Mouse (Mus musculus): ENCODE results near the gene Rtkn2.

The Rtkn2 gene

DNA sequence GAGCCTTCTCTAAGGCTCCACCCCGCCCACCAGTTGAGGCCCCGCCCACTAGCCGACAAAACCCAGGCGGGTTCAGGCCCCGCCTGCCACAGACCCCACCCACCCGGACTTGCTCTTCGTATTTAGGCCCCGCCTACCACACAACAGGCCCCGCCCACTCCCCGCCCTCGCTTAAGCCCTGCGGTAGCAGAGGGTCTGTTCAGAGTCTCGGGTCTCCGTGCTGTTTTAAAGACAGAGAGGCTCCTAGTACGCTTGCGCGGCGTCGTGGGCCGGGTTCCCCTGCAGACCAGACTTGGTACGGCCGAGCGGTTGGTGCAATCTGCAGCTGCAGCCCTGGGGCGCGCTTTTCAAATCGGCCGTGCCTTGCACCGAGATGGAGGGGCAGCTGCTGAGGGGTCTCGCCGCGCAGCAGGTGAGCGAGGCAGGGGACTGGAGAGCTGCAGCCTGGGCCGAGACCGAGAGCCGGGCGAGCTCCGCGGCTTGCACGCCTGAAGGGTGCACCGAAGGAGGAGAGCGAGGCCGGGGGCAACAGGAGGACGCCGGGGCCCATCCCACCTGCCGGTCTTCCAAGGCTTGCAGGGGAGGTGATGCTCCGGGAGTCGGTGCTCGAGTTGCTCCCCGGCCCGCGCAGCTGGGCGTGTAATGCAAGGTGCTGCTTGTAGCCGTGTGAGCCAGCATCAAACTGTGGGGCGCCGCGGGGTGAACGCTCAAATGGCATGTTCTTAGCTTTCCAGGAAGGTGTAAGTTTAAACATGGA, at the start of gene Rtkn2:
TSS of gene Rtkn2 (plus strand) at position 170 of the 757 bp plus-strand sequence.
- peak; percentile 67 for DNase-seq

DNA sequence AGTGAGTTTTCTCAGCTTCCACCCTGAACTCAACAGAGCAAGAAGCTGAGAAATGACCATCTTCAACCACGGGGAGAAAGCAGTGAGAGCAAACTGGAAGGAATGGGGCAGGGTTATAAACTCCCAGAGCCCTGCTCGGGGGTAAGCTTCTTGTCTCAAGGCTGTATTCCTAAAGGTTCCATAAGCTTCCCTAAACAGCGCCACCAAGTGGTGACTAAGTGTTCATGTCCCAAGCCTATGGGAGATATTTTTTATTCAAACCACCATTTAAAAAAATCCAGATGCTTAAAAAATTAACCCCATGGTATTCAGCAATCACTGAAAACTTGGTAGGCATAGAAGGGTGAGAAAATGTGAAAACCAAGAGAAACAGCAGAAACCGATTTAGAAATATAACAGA, 48.0 kb upstream of the Rtkn2 start:
- DNase-seq, result no peak

DNA sequence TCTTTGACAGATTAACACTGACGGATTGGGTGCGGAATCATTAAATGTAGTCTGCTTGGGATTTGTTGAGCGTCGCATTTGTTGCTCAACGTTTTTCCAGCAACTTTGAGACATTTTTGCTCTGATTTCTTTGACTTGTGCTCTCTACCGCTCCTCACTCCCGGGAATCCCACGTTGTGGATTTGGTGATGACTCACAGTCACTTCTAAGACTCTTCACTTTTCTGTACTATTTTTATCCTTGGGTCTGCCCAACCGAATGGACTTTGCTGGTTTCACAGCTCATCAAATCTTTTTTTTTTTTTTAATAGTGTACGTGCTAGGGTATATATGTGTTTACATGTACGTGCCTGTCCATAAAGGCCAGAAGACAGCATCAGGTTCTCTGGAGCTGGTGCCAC, 46.6 kb upstream of the Rtkn2 start:
- DNase-seq, result no peak

DNA sequence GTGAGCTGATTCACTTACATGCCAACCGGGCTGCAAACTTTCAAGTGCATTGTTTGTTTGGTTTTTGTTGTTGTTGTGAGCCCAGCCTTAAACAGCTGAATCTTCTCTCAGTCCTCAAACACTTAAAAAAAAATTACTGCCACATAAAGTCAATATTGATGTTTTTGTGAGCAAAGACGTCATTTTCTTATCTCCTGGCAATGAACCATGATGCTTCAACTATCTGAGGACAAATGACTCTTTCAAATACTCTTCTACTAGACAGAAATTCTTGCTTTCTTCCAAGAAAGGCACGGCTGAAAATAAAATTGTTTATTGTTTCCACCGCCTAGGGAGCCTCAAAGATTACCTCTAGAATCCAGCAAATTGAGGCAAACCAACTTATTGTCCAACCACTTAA, 42.4 kb upstream of the Rtkn2 start:
- no peak for DNase-seq

DNA sequence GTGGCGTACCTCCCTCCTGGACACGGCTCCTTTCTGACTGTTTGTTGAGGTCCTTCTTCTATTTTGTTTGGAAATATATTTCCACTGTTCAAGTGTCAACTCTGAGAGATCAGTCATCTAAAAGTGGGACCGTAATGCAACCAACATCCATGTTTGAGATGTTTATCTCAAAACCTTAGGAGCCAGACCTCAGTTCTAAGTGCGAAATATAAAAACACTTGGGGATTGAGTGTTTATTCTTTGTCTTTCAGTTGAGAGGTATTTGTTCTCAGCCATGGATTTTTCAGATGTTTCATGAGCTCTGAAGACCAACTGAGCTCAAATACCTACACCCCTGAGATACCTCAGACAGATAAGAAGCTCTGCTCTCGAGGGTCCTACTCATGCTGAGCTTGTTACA, 41.6 kb upstream of the Rtkn2 start:
- no peak for DNase-seq

DNA sequence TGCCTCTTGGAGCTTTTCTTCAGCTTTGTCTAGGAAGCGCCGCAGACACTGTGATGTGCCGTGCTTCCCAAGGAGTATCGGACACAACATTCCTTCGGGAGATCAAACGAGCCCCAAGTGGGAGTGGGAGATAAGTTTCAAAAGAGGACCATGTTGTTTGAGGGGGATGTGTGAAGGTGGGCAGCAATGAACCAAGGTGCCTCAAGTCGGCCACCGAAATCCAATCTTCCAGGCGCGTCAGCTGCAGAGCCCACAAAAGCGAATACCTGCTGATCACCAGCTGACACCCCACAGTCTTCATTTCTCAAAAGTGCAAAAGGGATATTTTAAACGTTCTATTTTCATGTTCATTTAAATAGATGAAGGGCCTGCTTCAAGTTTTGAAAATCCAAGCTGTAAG, 39.8 kb upstream of the Rtkn2 start:
- DNase-seq, result no peak

DNA sequence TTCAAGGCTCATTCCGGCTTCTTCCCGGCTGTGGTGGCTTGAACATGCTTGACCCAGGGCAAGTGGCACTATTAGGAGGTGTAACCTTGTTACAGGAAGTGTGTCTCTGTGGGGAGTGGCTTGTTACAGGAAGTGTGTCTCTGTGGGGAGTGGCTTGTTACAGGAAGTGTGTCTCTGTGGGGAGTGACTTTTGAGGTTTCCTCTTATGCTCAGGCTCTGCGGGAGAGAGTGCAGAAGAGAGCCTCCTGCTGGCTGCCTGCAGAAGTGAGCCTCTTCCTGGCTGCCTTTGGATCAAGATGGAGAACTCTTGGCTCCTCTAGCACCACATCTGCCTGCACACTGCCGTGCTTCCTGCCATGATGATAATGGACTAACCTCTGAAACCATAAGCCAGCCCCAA, 35.9 kb upstream of the Rtkn2 start:
- no peak for DNase-seq

DNA sequence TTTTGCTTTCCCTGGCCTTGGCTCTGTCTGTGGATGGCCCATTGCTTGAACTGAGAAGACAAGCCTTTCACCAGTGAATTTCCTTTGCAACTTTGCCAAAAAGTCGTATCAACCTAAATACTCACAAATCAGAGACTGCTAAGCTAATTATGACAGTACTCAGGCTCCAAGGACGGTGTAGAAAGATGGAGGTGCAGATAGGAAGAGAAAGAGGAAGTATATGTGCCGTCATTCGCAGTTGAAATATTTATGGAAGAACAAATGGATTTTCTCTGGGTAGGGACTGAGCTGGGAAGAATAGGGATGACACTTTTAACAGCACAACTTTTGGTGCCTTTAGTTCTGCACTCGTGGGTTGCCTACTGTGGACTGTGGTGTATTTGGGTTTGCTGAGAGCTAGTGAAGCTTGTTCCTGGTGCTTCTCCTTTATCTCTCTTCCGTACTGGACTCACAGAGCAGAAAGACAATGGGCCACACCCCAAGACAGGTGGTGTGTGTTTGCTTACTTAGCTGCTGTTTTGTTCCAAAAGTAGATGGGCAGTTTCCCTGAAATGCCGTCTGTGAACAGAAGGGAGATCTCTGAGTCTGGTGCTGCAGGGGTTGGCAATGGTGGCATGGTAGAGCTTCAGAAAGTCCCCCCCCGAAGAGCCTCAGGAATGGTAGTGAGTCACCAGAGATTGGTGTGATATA, 29.2 kb upstream of the Rtkn2 start:
- DNase-seq, result no peak

DNA sequence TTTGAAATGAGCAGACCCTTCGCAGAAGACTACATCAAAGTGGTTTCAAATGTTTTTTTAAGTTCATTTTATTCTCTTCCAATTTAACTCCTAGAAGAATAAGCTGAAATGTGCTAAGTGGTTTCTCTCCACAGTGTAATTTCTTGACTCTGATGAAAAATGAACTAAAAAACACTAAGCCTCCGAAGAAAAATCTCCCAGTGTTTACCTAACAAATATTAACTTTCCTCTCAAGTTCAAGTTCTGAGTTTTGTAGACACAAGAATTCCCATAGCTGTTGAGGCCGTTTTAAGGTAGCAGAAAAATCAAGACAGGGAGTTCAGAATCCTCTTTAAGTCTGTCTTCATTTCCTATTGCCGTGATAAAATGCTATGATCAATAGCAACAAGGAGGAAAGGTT, 27.7 kb upstream of the Rtkn2 start:
- DNase-seq, result no peak

DNA sequence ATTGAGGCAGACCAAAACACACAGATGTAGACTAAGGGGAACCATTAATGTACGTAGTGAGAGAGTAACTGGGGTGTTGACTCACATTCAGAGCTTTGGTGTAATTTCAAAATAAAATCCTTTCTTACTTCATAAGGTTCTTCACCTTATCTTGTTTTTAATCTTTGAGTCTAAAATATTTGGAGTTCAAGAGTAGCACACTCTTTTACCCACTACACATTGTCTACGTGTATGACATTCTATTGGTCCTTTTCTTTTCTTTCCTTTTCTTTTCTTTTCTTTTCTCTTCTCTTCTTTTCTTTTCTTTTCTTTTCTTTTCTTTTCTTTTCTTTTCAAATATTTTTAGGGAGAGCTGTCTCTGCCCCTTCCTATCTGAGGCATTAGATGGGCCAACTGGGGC, 23.4 kb upstream of the Rtkn2 start:
- DNase-seq, result no peak

DNA sequence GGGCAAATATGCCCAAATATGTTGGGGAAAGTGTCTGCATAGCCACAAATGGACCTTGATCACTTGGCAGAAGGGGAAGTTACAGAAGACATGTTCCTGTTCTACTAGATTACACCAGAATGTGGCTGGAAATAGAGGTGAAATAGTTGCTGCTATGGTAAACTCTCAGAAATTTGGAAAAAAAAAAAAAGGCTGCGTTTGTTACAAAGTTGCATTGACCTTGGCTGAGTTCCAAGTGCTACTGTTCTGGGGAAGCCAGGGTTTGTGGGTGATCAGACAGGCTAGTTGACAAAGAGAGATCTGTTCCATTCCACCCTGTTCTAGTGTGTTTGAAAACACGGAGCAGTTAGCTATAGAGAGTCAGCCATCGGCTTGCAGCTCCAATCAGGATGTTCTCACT, 19.4 kb upstream of the Rtkn2 start:
- no peak for DNase-seq

DNA sequence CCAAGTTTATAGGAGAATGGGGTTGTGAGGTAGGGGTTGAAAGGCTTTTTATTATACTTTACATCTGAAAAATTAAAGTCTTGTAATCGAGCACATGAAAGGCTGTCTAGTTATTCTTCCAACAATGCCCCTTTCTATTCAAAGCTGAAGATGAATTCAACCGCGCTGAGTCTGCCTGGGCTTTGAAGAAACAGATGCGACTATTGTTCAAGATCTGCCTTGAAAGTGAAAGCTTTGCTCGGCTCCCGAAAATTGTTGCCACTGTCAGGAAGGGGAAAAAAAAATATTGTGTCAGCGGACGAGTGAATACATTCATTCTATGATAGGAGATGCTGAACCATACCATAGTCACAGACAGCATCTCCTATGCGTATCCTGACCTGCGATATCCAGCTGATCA, 16.9 kb upstream of the Rtkn2 start:
- no peak for DNase-seq

DNA sequence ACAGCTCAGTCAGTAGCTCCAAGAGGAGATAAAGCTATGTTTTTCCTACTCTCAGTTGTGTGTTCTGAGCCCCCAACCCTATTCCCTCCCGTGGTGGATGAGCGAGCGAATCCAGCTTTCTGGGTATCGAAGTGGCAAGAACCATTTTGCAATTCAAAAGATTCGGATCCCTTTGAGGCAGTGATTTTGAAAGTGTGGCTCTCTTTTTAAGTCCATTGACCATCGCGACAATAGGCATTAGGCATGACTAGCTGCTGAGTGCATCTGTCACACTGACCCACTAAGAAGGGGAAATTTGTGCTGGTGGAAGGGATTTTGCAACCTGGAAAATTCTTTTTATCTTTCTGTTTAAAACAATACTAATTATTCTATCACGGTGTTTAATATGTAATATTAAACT, 15.3 kb upstream of the Rtkn2 start:
- no peak for DNase-seq

DNA sequence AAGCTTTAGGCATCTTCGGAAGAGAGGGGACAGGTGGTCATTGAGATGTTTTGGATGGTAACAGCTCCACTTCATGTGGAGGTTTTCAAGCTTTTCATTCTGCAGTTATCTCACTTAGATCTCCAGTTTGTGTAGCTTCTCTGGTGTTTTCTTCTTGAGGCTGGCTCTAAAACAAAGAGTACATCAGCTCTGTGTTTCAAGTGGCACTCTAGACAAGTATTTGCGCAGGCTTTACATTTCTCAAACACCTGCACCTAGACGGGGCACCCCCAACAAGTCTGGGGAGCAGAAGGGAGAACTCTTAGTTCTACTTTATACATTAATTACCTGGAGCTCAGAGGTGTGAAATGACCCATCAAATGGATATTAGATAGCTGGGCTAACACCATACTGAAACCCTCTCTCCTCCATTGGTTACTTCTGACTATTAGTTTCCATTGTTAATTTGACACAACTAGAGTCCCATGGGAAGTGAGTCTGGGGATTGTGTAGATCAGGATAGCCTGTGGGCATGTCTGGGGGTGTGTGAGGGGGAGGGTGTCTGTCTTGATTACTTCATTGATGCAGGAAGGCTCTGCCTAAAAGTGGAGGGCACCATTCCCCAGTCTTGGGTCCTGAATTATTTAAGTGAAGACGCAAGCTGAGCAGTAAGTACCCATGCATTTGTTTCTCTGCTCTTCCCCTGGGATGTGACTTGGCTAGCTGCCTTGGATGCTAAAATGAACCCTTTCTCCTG, 14.0 kb upstream of the Rtkn2 start:
- DNase-seq, result no peak

DNA sequence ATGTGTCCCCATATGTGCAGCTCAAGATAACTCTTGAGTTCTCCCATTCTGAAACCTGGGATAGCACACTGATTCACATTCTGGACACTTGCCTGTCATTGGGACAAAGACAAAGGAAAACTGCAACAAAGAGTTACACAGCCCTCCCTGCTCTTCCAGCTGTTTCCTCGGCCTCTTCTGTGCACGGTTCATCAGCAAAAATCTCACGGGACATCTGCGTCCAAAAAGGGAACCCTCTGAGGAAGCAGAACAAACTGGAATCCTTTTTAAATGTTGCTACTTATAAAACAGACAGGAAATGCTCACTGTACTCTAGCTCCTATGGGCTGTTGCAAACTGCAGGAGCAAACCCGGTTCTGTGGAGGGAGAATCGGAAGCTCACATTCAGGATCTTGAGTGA, 13.3 kb upstream of the Rtkn2 start:
- DNase-seq, result no peak

DNA sequence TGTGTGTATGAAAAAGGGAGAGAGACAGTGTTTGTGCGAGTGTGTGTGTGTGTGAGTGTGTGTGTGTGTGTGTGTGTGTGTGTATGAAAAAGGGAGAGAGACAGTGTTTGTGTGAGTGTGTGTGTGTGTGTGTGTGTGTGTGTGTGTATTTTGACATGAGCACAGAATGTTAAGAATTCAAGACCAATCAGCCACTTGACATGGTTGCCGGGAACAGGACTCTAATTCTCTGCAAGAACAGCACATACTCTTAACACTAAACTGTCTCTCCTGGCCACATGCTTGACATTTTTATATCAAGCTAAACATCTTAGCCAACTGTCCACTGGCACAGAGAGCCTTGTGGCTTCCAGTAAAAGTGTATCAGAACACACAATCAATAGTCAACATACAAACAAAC, 12.4 kb upstream of the Rtkn2 start:
- DNase-seq, result no peak

DNA sequence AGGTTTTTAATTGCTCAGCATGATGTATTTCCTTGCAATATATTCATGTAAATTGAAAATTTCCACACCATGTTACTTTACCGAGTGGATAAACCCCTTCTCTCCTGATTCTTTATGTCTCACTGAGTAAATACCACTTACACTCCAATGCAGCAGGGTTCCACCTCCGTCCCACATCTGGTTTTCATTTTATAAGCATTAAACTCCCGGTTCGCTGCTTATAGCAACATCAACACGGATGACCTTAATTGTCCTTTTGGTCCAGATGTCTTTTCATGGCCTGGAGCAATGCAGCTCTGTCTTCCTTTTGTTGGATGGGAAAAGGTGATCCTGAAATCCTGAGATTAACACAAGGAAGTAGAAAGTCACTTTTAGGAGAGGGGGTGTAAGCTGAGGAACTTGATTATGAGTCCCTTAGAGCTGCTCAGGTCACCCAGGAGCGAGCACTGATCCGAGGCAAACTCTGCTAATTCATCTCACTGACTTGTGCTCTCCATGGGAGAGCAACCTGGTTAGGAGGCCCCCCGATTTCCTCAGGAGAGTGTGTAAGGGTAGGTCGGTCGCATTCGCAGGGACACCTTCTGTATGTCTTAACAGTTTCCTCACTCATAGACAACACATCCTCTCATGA, 8.1 kb upstream of the Rtkn2 start:
- no peak for DNase-seq

DNA sequence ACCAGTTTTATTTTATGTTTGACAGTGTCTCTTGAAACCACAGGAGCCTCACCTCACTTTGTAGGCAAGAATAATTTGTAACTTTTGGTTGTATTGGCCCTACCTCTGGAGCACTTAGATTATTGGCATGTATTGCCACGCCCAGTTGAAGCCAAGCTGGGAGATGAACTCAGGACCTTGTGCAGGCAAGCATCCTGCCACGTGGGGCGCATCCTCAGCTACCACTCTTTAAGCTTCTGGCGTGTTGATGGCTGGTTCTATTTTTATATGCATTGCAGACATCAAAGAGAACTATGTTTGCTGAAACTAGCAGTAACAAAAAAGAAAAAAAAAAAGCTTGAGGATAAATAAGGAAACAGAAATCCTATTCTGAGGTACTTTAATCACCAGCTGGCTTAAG, 2.1 kb upstream of the Rtkn2 start:
- no peak for DNase-seq

DNA sequence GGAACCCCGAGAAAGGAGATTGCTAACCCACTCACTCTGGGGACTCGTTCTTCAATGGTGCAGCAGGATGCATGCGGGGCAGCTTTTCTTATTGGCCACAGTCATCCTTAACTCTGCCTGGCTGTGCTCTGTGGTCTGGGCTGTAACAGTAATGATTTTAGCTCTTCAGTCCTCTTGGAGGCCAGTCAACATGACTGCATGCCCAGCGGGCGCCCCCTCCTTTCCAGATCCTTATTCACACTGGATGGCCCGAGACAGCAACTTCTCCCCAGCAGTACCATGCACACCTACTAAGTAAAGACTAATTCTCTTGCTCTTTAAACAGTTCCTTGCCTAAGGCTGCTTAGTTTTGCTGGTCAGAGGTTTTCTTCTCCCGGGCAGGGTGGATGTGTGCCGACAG, 4.4 kb downstream of the Rtkn2 start:
- DNase-seq, result no peak

DNA sequence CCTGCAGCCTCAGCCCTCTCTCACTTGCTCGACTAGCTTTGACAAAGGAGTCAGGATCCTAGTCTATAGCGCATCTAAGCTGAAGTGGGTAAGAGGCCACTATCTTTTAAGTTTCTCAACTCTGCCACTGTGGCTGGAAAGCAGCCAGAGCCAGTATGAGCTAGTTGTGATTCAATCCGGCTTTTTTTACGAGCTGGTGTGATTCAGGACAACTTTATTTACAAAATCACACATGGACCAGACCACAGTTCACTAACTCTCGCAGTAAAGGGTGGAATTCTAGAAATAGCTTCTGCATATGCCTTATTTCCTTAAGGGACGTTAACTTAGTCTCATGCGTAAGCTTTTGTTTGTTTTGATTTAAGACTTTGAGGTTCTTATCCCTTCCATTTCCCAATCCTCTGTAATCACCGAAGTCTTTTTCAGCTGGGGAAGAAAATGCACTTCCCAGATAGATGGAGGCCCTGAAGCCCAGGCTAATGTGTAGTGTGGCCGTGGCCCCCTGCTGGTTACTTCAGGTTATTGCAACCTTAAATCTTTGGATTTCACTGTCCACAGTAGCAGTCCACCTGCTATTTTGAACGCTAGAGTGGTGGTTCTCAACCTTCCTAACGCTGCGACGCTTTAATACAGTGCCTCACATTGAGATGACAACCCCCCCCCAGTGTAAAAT, 5.0 kb downstream of the Rtkn2 start:
- DNase-seq, result peak; percentile 26

DNA sequence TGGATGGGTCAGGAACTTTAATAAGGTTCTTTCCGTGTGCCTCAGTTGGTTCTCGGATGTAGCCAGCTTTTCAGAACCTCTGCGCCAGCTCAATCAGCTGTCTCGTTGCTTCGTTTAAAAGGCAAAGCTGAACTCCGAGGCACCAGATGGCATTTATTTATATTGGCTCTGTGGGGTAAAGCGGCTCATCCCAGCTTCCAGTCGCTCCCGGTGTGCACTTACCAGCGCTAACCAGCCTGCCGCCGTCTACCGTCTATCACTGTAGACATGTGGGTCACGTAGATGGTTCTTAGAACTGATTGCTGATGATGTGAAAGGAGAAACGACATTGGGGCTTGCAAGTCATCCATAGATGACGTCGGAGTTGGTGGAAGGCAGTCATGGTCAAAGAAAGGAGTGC, 5.7 kb downstream of the Rtkn2 start:
- no peak for DNase-seq

DNA sequence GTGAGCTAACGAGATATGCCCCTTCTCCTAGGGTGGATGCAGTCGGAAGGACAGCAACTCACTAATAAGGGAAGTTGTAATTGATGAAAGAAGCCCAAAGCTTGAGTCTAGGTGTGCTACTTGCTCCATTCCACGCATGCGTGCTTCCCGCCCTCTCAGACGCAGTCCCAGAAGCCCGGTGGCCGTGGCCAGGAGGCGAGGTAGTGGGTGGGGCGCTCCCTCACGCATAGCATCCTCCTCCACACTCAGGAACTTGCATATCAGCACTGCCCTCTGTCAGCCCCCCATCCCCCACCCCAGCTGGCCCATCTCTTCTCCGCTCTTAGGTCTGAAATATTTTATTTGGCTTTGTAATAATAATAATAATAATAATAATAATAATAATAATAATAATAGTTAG, 16.0 kb downstream of the Rtkn2 start:
- DNase-seq, result no peak

DNA sequence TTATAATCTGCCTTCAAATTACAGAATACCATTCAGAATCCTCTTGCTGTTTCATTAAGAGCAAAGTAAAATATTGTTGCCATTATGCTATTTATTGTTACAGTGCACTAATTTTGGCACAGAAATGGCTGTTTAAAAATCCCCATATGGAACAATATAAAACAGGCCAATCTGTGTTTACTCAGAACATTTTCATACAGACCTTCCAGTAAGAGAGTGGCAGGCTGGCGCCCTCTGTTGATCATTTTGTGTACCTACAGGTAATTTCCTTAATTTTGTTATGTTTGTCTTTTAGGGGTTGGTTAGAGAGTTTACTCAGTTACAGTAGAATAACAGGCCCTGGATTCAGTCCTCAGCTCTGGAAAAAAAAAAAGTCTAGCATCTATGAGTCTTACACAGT, 16.8 kb downstream of the Rtkn2 start:
- DNase-seq, result no peak
